Mouse (Mus musculus) activated CD4-positive, CD25-positive, alpha-beta regulatory T cell, adult 4 months (primary cell): Measurements from ENCODE around the gene Shisal2a. TPM values are rescaled to one million over a fixed set of nuclear protein-coding genes. Genes with fewer than 3 reads are reported as not detected.

Experiments
- ATAC-seq: one replicate; pipeline ENCODE4 v1.8.0; 2017
- polyA plus RNA-seq, 2 experiments: library from polyadenylated mRNA; unstranded; fragments of 100-300 nt; shearing (Covaris generic); gene quantifications; one replicate each; pipeline ENCODE4 v1.2.1; 2017

The Shisal2a gene
- polyA plus RNA-seq, 2 experiments from 2014 or later = not detected

DNA sequence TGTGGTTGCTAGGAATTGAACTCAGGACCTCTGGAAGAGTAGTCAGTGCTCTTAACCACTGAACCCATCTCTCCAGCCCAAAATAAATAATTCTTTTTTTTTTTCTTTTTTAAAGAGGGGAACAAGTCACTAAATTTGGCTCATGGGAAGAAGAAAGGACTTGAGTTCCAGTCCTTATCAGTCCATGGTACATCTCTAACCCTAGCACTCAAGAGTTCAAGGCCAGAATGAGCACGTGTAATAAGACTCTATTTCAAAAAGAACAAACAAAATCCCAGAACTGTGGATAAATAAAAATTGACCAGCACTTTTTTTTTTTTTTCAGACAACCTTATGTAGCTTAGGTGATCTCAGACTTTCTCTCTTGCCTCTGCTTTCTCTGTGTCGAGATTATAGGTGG, 46.4 kb downstream of the Shisal2a start:
- ATAC-seq = no peak

DNA sequence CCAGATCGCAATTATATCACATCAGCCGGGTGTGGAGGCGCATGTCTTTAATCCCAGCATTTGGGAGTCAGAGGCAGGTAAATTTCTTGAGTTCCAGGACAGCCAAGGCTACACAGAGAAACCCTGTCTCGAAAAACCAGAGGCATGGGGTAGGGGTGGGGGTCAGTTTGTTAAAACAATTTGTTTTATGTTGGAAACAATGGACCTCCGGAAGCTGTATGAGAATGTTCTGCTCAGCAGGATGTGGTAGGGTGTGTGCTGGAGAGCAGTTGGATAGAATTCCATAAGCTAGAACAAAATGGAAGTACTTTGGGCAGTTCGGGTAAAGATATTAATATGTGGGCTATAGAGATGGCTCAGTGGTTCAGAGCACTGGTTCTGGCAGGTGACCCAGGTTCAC, 47.7 kb downstream of the Shisal2a start:
- ATAC-seq = no peak

DNA sequence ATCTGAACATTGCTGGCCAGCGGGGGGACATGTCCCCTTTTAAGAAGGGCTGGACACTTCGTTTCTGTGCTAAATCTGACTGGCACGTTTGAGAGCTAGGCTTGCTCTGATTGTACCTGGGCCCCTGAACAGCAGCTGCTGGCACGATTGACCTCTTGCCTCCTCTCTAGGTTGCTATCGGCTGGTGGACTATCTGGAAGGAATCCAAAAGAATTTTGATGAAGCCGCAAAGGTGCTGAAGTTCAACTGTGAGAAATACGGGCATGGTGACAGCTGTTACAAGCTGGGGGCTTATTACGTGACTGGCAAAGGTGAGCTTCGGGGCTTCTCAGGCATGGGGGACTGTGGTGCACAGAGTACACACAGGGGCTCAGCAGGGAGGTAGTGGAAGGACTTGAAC, 51.1 kb downstream of the Shisal2a start:
- ATAC-seq = no peak

DNA sequence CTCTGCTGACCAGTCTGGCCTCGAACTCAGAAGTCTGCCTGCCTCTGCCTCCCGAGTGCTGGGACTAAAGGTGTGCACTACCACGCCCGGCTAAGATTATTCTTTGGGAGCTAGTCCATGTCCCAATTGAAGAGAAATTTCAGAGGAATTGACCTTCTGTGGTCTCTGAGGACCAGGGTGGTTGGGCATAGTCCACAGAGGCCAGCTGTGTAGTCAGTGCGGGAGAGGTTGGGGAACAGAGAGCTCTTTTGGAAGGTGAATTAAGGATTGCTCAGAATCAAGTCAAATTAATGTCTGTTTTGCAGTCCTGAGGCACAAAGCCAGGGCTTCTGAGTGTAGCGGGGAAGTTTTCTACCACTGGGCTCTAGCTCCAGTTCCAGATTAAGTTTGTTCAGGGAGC, 53.3 kb downstream of the Shisal2a start:
- ATAC-seq = no peak

DNA sequence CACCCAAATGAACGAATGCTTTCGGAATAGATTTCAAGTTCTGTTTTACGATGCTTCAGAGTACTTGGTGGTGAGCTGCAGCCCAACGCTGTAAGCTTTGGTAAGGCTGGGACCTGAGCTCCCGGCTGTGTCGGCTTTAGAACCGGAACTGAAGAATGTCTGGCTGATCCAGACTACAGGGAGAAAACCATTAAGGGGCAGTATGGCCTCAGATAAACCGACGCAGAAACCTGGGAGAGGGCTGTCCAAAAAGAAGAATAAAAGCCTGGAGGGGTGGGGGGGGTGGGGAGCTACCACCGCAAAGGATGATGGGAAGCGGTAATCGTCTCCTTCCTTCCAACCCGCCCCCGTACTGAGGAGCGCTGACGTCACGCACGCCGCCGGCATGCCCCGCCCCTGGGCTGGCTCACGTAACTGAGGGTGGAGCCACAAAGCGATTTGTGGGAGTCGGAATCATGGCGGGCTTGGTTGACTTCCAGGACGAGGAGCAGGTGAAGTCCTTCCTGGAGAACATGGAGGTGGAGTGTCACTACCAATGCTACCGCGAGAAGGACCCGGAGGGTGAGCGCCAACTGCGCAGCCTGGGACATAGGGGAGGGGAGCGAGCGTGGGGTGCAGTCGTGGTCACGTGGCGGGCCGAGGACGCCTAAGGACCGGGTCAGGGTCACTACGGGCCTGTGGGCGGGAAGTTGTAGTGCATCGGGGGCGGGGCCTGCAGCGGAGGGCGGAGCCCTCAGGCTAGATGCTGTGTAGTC, 55.2 kb downstream of the Shisal2a start, which contains the start of gene Coa7:
TSS of gene Coa7 (plus strand) at position 411 of the 755 bp plus-strand sequence.
- ATAC-seq = peak; percentile 92

- ATAC-seq = no peak
Measured at GRCm38 (mm10) chr4:108327071-108327579, 56.0 kb downstream of the Shisal2a start.

DNA sequence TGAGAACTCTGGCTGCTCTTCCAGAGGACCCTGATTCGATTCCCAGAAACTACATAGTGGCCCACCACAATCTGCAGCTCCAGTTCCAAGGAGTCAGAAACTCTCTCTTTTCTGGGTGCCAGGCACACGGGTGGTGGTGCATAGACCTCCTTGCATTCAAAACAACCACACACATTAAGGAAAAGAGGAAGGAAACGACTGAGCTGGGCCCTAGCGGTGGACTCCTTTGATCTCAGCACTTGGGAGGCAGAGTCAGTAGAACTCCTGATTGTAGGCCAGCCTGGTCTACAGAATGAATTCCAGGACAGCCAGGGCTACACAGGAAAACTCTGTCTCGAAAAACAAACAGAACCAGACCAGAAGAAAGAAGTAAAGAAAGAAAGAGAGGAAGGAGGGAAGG, 59.6 kb downstream of the Shisal2a start:
- ATAC-seq = no peak

DNA sequence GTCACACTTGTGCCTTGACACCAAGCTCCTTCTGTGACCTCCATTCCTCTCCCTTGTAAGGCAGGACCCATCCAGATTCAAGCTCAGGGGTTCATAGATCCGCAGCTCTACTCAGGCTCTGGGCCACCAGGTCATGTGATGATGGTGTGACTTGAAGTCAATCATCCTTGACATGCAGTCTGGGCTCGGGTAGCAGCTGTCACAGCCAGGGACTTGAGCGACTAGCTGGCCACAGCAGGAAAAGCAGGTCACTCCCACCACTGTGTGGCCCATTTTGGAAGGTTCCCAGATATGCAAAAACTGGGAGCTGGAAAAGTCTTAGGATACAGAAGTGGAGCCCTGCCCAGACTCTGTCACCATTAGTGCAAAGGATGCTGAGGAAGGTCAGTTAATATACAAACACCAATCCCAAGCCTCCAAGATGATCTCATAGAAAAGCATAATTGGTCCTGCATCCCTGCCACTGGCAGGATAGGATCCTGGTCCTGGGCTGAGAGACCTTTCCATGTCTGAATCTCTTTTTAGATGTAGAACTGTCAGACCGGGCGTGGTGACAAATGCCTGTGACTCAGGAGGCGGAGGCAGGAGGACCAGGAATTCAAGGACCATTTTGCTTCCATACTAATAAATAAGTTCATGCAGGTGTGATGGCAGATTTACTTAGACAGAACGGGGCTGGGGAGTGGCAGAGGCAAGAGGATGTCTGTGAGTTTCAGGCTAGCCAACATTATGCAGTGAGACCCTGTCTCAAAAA, 62.3 kb downstream of the Shisal2a start:
- no peak for ATAC-seq

GRCm38 (mm10) chr4:108319747-108320146, 63.4 kb downstream of the Shisal2a start:
- ATAC-seq = no peak

- ATAC-seq = peak; percentile 91
Measured at GRCm38 (mm10) chr4:108318649-108319615, 64.2 kb downstream of the Shisal2a start.

Other genes with a start within 250 kb of the Shisal2a start
- 100 to 1,000 TPM; 304 to 413 TPM for gene Scp2, start 238.4 kb downstream of the Shisal2a start, polyA plus RNA-seq
- gene Echdc2, start 217.9 kb downstream of the Shisal2a start, polyA plus RNA-seq = 1 to 10 TPM in 1 of 2 experiments, under 1 TPM in 1; 0.88 to 1.3 TPM
- not detected for gene Zyg11a, start 165.3 kb downstream of the Shisal2a start, polyA plus RNA-seq
- gene Zyg11b, start 82.3 kb downstream of the Shisal2a start, polyA plus RNA-seq = 10 to 100 TPM in 1 of 2 experiments, 1 to 10 TPM in 1; 9.8 to 14.8 TPM
- 10 to 100 TPM; 26.7 to 34.1 TPM for gene Coa7, start 55.2 kb downstream of the Shisal2a start, polyA plus RNA-seq
- gene Gpx7, start 23.6 kb upstream of the Shisal2a start, polyA plus RNA-seq = 1 to 10 TPM; 1.7 to 4.3 TPM
- 10 to 100 TPM; 56.1 to 74.4 TPM for gene Tut4, start 76.1 kb upstream of the Shisal2a start, polyA plus RNA-seq
- gene Prpf38a, start 196.0 kb upstream of the Shisal2a start, polyA plus RNA-seq = 10 to 100 TPM; 52.3 to 71.5 TPM
- gene Orc1, start 196.1 kb upstream of the Shisal2a start, polyA plus RNA-seq = 1 to 10 TPM; 3.0 to 3.7 TPM
- gene Cc2d1b, start 236.6 kb upstream of the Shisal2a start, polyA plus RNA-seq = 10 to 100 TPM; 23.4 to 34.7 TPM